Mouse (Mus musculus) E14TG2a.4 (cell line): Measurements from ENCODE around the gene Lat2.

Experiments
- CTCF ChIP-seq: conservative IDR thresholded peaks from 2 replicates; pipeline ENCODE4 v1.5.1; 2014; ENCODE audit warnings: low read length
- NANOG ChIP-seq: IDR thresholded peaks from 2 replicates; pipeline ENCODE4 v1.6.1; 2014; ENCODE audit warnings: borderline replicate concordance, low read length, mixed read lengths
- POU5F1 ChIP-seq: IDR thresholded peaks from 2 replicates; pipeline ENCODE4 v1.6.1; 2014; ENCODE audit warnings: low read length, borderline replicate concordance

DNA sequence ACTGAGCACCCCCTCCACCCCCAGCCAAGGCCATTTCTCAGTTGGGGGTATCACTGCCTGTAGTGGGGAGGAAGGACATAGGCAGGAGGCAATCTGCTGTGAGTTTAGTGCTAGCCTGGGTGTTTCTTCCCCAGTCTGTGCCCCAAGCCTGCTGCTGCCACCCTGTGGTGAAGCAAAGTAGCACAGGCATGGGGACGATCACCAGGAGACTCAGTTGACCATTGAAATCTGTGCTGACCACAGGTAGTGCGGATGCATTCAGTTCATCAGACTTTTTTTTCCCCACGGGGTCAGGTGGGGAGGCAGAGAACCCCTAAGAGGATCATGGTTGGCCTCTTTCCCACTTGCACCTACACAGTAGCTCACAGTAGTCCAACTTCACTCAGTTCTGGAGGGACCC is 2.2 kb upstream of the Lat2 start:
- peak; percentile 95 for TF ChIP-seq CTCF
- no peak for TF ChIP-seq NANOG
- TF ChIP-seq POU5F1 = no peak
